Mouse (Mus musculus) heart, adult 2 months (tissue): ENCODE results near the gene Prpf4. TPM values are rescaled to one million over a fixed set of nuclear protein-coding genes. Genes with fewer than 3 reads are reported as not detected.

Experiments used
- DNase-seq, 2 experiments: peaks; one replicate each; pipeline ENCODE4 v3.0.0; 2021
- H3K27ac ChIP-seq: fragments of 200-600 bp; 2 replicates; pipeline ENCODE4 v1.8.1; 2022
- H3K27me3 ChIP-seq: fragments of 200-500 bp; 2 replicates; pipeline ENCODE4 v1.6.1; 2012; ENCODE audit warnings: mild to moderate bottlenecking, low read length, inconsistent platforms, mixed read lengths; ENCODE audit not compliant: control insufficient read depth, insufficient read depth
- H3K36me3 ChIP-seq: fragments of 200-500 bp; 2 replicates; pipeline ENCODE4 v1.6.1; 2012; ENCODE audit warnings: low read length, inconsistent platforms; ENCODE audit not compliant: control insufficient read depth, insufficient read depth
- H3K4me1 ChIP-seq: fragments of 200-500 bp; 2 replicates; pipeline ENCODE4 v1.6.1; 2011; ENCODE audit warnings: low read length; ENCODE audit not compliant: control insufficient read depth, insufficient read depth
- H3K4me3 ChIP-seq: fragments of 200-600 bp; 2 replicates; pipeline ENCODE4 v1.8.1; 2022
- H3K79me2 ChIP-seq: fragments of 200-500 bp; replicated peaks from 2 replicates; pipeline ENCODE4 v1.6.1; 2012; ENCODE audit warnings: mild to moderate bottlenecking, inconsistent platforms, low read length, moderate library complexity, mixed read lengths; ENCODE audit not compliant: control insufficient read depth, insufficient read depth
- H3K9ac ChIP-seq: fragments of 200-500 bp; 2 replicates; pipeline ENCODE4 v1.6.1; 2012; ENCODE audit warnings: low read depth, mild to moderate bottlenecking, control low read depth, inconsistent platforms, low read length, mixed read lengths
- CTCF ChIP-seq: fragments of 200-600 bp; IDR thresholded peaks from 2 replicates; pipeline ENCODE4 v1.8.1; 2022; ENCODE audit warnings: antibody characterized with exemption, mild to moderate bottlenecking, moderate library complexity
- EP300 ChIP-seq: fragments of 200-500 bp; IDR thresholded peaks from 2 replicates; pipeline ENCODE4 v1.6.1; 2011; ENCODE audit warnings: low read depth, low read length, control low read depth; ENCODE audit not compliant: insufficient read depth
- POLR2A ChIP-seq: fragments of 200-500 bp; IDR thresholded peaks from 2 replicates; pipeline ENCODE4 v1.6.1; 2011; ENCODE audit warnings: mild to moderate bottlenecking, low read depth, low read length, control low read depth; ENCODE audit not compliant: insufficient read depth
- WGBS: fragments of 180-500 bp; shearing (Covaris S2); methylation state at CpG from one replicate; pipeline ENCODE4 v1.1.7; 2018; 5-methylcytosine and 5-hydroxymethylcytosine counted together
- intact Hi-C: fragments of 180-260 bp; cut with DNase I; formaldehyde crosslinking; loops from one replicate; pipeline ENCODE4 v1.15.1; 2025
- polyA plus RNA-seq: library from polyadenylated mRNA; depleted of rRNA; stranded (reverse); fragments of >200 nt; gene quantifications from 2 replicates; pipeline ENCODE4 v1.2.3, GENCODE M21; 2012
- total RNA-seq, 2 experiments: library from RNA; stranded (reverse); gene quantifications; 2 replicates each; pipeline ENCODE4 v1.2.3; 2021

The Prpf4 gene
- total and polyA plus RNA-seq, 3 experiments: 7.4 to 9.9 (median 9.9) TPM

GRCm38 (mm10) chr4:62425891-62426290 lies 17.3 kb downstream of the Prpf4 start:
- WGBS: 77% methylated on average over 4 of the region's 4 CpGs
- Histone ChIP-seq H3K4me1 (peaks cover 1% of the 10 kb centered on the region; the same call in 1 of the 2 replicates), H3K27me3 (no peaks in the 10 kb centered on the region), H3K36me3 (peaks cover 5% of the 10 kb centered on the region), H3K4me3 (no peak overlapping the region), H3K9ac (no peak overlapping the region), H3K79me2 (no peaks in the 10 kb centered on the region), H3K27ac (no peak overlapping the region)
- no peak for DNase-seq
- TF ChIP-seq POLR2A (no peak), CTCF (no peak), EP300 (no peak)
- intact Hi-C loops: no loop called here

- Histone ChIP-seq H3K27me3 (no peaks in the 10 kb centered on the region), H3K36me3 (peaks cover 4% of the 10 kb centered on the region), H3K4me3 (no peak overlapping the region), H3K79me2 (no peaks in the 10 kb centered on the region), H3K27ac (no peak overlapping the region), H3K4me1 (peaks cover under 1% of the 10 kb centered on the region; the same call in 1 of the 2 replicates), H3K9ac (no peak overlapping the region)
- intact Hi-C loops: no loop called here
- DNase-seq: no peak
- 55% methylated on average over 17 of the region's 17 CpGs for WGBS
- no peak for TF ChIP-seq POLR2A
- TF ChIP-seq EP300: no peak
- no peak for TF ChIP-seq CTCF
Observed at GRCm38 (mm10) chr4:62427978-62428758, 19.6 kb downstream of the Prpf4 start.

- intact Hi-C loops: no loop called here
- Histone ChIP-seq H3K27ac (no peak overlapping the region), H3K27me3 (no peaks in the 10 kb centered on the region), H3K36me3 (no peaks in the 10 kb centered on the region), H3K9ac (no peak overlapping the region), H3K4me3 (no peak overlapping the region), H3K4me1 (no peaks in the 10 kb centered on the region), H3K79me2 (no peaks in the 10 kb centered on the region)
- TF ChIP-seq EP300 (no peak), POLR2A (no peak), CTCF (no peak)
- DNase-seq: no peak
- WGBS: 83% methylated on average over 9 of the region's 9 CpGs
Observed at GRCm38 (mm10) chr4:62429616-62430015, 21.0 kb downstream of the Prpf4 start.

GRCm38 (mm10) chr4:62430678-62431077 lies 22.1 kb downstream of the Prpf4 start:
- no peak for DNase-seq
- H3K9ac ChIP-seq: no peak overlapping the region
- TF ChIP-seq EP300: no peak
- TF ChIP-seq POLR2A: no peak
- no peak for TF ChIP-seq CTCF
- no peak overlapping the region for H3K4me3 ChIP-seq
- no peaks in the 10 kb centered on the region for H3K4me1 ChIP-seq
- H3K27me3 ChIP-seq: no peaks in the 10 kb centered on the region
- no peaks in the 10 kb centered on the region for H3K36me3 ChIP-seq
- intact Hi-C loops: no loop called here
- H3K27ac ChIP-seq: no peak overlapping the region
- H3K79me2 ChIP-seq: no peaks in the 10 kb centered on the region

DNA sequence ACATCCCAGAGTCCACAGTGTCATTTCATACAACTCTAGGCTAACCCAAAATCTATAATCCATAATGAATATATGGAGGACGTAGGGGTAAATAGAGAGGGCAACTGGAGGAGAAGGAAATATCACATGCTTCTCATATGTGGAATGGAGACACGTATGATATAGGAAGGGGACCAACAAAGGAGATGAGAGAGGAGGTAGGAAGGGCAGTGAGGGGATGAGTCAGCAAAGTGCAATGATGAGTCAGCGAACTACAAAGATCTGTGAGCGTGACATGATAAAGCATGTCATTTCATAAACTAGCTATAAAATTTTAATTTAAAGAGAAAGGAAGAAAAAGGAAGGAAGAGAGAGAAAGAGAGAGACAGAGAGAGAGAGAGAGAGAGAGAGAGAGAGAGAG lies 22.9 kb downstream of the Prpf4 start:
- Histone ChIP-seq H3K4me1 (no peaks in the 10 kb centered on the region), H3K4me3 (no peak overlapping the region), H3K27ac (no peak overlapping the region), H3K79me2 (no peaks in the 10 kb centered on the region), H3K27me3 (no peaks in the 10 kb centered on the region), H3K36me3 (no peaks in the 10 kb centered on the region), H3K9ac (no peak overlapping the region)
- intact Hi-C loops: no loop called here
- WGBS: 77% methylated on average over 4 of the region's 4 CpGs
- DNase-seq: no peak
- TF ChIP-seq POLR2A (no peak), CTCF (no peak), EP300 (no peak)
